Mouse (Mus musculus) Muller cell, postnatal 12 days (primary cell): ENCODE data around the gene Prr11.

Experiments
- DNase-seq: peaks from one replicate; pipeline ENCODE4 v3.0.0-alpha.2; 2015; ENCODE audit errors: inconsistent ontology term

Prr11 gene

DNA sequence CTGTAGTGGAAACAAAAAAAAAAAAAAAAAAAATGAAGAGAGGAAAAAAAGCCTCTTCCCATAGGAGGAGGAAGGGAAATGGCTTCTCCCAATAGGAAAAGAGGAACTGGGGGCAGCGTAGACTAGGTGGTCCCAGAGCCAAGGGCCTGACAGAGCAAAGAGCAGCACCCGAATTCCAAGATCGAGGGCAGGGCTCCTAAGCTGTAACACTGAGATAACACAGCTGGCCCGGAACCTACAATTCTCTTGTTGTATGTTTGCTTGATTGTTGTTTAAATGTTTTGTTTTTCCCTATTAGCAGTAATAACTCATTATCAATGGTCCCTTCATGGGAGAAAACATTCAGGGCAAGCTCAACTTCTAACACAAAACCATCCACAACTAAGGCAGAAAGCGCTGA is 61.5 kb downstream of the Prr11 start:
- DNase-seq: no peak

DNA sequence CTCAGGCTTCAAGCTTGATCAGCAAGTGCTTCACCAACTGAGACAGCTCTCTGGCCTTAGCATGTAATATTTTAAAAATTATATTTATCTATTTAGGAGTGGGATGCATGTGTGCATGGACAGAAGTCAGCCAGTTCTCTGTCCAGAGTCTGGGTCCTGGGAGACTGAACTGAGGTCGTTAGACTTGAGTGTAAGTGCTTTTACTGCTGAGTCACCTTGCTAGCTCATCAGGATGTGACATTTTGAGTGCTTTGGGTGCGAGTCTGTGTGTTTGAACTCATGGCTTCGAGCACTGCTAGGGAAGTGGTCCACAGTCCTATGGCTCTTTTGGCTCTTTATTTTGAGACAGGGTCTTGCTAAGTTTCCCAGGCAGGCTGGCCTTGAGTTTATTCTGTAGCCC is 65.5 kb downstream of the Prr11 start:
- DNase-seq: no peak

DNA sequence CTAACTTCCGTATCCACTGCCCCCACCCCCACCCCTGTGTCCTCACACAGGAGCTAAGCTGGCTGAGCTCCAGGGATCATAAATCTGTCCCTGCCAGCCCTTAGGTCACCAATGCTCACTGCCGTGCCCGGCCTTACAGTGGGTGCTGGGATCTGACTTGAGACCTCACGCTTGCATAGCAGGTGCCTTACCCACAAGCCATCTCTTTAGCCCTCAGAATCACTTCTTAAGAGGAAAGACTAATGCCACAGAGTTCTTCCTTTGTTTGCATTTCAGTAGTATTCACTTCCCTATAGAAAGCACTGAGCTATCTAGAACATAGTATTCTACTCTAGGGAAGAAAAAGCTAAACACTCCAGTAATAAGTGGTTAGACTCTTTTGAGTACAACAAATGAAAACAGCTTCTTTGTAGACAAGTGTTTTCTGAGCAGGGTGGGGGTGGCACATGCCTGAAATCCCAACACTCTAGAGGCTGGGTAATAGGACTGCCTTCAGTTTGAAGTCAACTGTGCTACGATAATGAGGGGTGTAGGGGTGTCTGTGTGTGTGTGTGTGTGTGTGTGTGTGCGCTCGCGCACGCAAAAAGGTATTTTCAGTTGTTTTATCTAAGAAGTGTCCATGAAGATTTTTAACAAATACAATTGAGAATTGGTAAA is 69.1 kb downstream of the Prr11 start:
- DNase-seq: no peak
